ENCODE assay signal across 8 mouse cellular contexts in the genomic region with DNA sequence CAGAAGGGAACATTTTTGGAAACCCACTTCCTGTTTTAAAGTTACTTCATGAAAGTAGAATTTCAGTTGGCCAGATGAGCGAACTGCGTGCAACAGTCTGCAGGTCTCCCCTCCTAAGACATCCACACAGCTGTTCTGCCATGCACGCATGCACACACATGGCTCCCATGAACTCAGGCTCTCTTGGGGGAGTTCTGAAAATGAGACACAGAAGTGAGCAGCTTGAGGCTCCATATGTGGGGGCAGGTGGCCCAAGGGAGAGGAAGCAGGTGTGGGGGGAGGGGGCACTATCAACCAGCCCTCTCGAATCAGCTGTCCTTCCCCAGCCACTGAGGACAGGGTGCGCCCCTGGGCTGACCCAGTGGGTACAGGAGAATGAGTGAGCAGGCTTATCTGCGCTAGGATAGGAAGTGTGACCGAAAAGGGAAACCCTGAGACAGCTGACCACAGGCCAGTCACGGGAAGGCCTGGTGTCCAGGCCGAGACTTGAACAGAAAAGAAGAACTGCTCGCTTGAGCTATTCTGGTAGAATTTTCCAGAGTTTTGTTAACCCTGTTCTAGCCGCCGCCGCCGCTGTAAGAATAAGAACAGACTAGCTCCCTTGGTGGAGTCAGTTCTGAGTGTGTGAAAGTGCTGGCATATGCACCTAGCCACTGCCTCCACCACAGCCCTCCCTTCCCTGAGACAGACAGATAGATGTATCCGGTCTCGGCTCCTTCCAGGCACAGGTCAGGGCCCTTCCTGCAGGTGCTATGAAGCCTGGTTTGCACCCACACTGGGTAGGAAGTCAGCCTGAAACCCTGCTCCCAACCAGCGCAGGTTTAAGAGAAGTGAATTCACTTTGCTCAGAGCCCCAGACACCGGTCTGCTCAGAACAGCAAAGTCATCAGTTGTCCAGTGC. TPM values are rescaled to one million over a fixed set of nuclear protein-coding genes. Genes with fewer than 3 reads are reported as not detected.
DNase-seq lines count a peak whose midpoint lies in the region; ATAC-seq and TF ChIP-seq lines count a peak whose summit lies in the region.

No protein-coding gene starts in this region.

- TF ChIP-seq CTCF in liver, postnatal 0 days (IDR thresholded peaks at IDR 0.05; ENCODE audit: low read depth): no peak

- no peaks in the 10 kb centered on the region for H3K36me3 ChIP-seq in embryonic facial prominence, embryonic 11.5 days (replicated peaks; ENCODE audit: control insufficient read depth, insufficient read depth, low read depth, low read length)
- H3K36me3 ChIP-seq in embryonic facial prominence, embryonic 10.5 days (replicated peaks): no peaks in the 10 kb centered on the region
- H3K36me3 ChIP-seq in heart, embryonic 13.5 days: no peaks in the 10 kb centered on the region
- H3K36me3 ChIP-seq in liver, postnatal 0 days (replicated peaks; ENCODE audit: insufficient read depth, low read length): no peaks in the 10 kb centered on the region
- H3K36me3 ChIP-seq in splenic B cell, adult 2 months (ENCODE audit: control insufficient read depth, insufficient read depth, low read length, poor library complexity, severe bottlenecking): no peaks in the 10 kb centered on the region
- H3K36me3 ChIP-seq in midbrain, embryonic 10.5 days: no peaks in the 10 kb centered on the region

- TF ChIP-seq EP300 in liver, postnatal 0 days (IDR thresholded peaks at IDR 0.05; ENCODE audit: low read depth): no peak; the same call in none of the 2 replicates

- WGBS in embryonic facial prominence, embryonic 11.5 days: 78% methylated on average over 18 of the region's 18 CpGs
- 83% methylated on average over 18 of the region's 18 CpGs for WGBS in embryonic facial prominence, embryonic 10.5 days
- WGBS in heart, embryonic 13.5 days: 40% methylated on average over 18 of the region's 18 CpGs
- WGBS in liver, postnatal 0 days (ENCODE audit: insufficient replicate concordance): 31% methylated on average over 18 of the region's 18 CpGs
- WGBS in midbrain, embryonic 10.5 days: 88% methylated on average over 18 of the region's 18 CpGs

- H3K4me3 ChIP-seq in embryonic facial prominence, embryonic 11.5 days (ENCODE audit: low read depth, low read length): no peak overlapping the region
- H3K4me3 ChIP-seq in embryonic facial prominence, embryonic 10.5 days: no peak overlapping the region
- no peak overlapping the region for H3K4me3 ChIP-seq in heart, embryonic 13.5 days
- H3K4me3 ChIP-seq in liver, postnatal 0 days (ENCODE audit: low read depth, low read length): no peak overlapping the region
- no peak overlapping the region for H3K4me3 ChIP-seq in midbrain, embryonic 10.5 days

- no peak overlapping the region for H3K9ac ChIP-seq in embryonic facial prominence, embryonic 11.5 days (replicated peaks; ENCODE audit: low read length)
- H3K9ac ChIP-seq in heart, embryonic 13.5 days: peak overlapping the region; percentile 7; the same call in 1 of the 2 replicates
- H3K9ac ChIP-seq in liver, postnatal 0 days (replicated peaks): peak overlapping the region; percentile 38

- no peak overlapping the region for H3K4me2 ChIP-seq in embryonic facial prominence, embryonic 11.5 days (ENCODE audit: low read depth, low read length)
- peak overlapping the region; percentile 22 for H3K4me2 ChIP-seq in heart, embryonic 13.5 days
- H3K4me2 ChIP-seq in liver, postnatal 0 days (ENCODE audit: low read depth, low read length): peak overlapping the region; percentile 52

- H3K9me3 ChIP-seq in embryonic facial prominence, embryonic 11.5 days (replicated peaks; ENCODE audit: control insufficient read depth, low read length): no peaks in the 10 kb centered on the region
- no peaks in the 10 kb centered on the region for H3K9me3 ChIP-seq in embryonic facial prominence, embryonic 10.5 days
- H3K9me3 ChIP-seq in heart, embryonic 13.5 days: no peaks in the 10 kb centered on the region
- H3K9me3 ChIP-seq in liver, postnatal 0 days (ENCODE audit: low read length): no peaks in the 10 kb centered on the region
- H3K9me3 ChIP-seq in midbrain, embryonic 10.5 days (replicated peaks): no peaks in the 10 kb centered on the region

- H3K27ac ChIP-seq in embryonic facial prominence, embryonic 11.5 days (replicated peaks; ENCODE audit: low read depth, low read length): no peak overlapping the region
- H3K27ac ChIP-seq in embryonic facial prominence, embryonic 10.5 days (replicated peaks): no peak overlapping the region
- peak overlapping the region; percentile 61 for H3K27ac ChIP-seq in heart, embryonic 13.5 days (replicated peaks)
- H3K27ac ChIP-seq in liver, postnatal 0 days (ENCODE audit: low read depth): peak overlapping the region; percentile 76
- no peak overlapping the region; the same call in 1 of the 2 replicates for H3K27ac ChIP-seq in midbrain, embryonic 10.5 days (replicated peaks)

- peak; percentile 65; the same call in 1 of the 2 replicates for ATAC-seq in embryonic facial prominence, embryonic 11.5 days (replicated peaks; ENCODE audit: insufficient number of reproducible peaks, low FRiP score, low TSS enrichment, low read depth)
- ATAC-seq in heart, embryonic 13.5 days (ENCODE audit: extremely low read depth, insufficient number of reproducible peaks, low FRiP score, low TSS enrichment): peak; percentile 53; the same call in 1 of the 2 replicates
- ATAC-seq in liver, postnatal 0 days: peak; percentile 77

- no peaks in the 10 kb centered on the region for H3K27me3 ChIP-seq in embryonic facial prominence, embryonic 11.5 days (ENCODE audit: control insufficient read depth, insufficient read depth, low read length)
- no peaks in the 10 kb centered on the region for H3K27me3 ChIP-seq in embryonic facial prominence, embryonic 10.5 days (replicated peaks; ENCODE audit: low read depth, poor library complexity, severe bottlenecking)
- no peaks in the 10 kb centered on the region for H3K27me3 ChIP-seq in heart, embryonic 13.5 days (replicated peaks)
- H3K27me3 ChIP-seq in liver, postnatal 0 days (ENCODE audit: insufficient read depth, low read length): no peaks in the 10 kb centered on the region
- no peaks in the 10 kb centered on the region for H3K27me3 ChIP-seq in splenic B cell, adult 2 months (ENCODE audit: control insufficient read depth, insufficient read depth, low read length, poor library complexity, severe bottlenecking)
- no peaks in the 10 kb centered on the region for H3K27me3 ChIP-seq in midbrain, embryonic 10.5 days (ENCODE audit: low read depth, poor library complexity, severe bottlenecking)

- no peak for DNase-seq in embryonic facial prominence, embryonic 11.5 days (ENCODE audit: low spot score)
- DNase-seq in embryonic facial prominence, embryonic 10.5 days (ENCODE audit: low spot score): no peak
- DNase-seq in CD8-positive naive resting alpha-beta T cell, adult 2 months (ENCODE audit: low read depth in 2 of 2, low spot score in 2 of 2): peak; percentile 62 to 71
- DNase-seq in liver, postnatal 0 days: peak; percentile 72
- DNase-seq in splenic B cell, adult 2 months (ENCODE audit: low read depth, low spot score): peak; percentile 81
- DNase-seq in adipocyte (ENCODE audit: low spot score): no peak
- no peak for DNase-seq in midbrain, embryonic 10.5 days (ENCODE audit: low spot score)

- no peaks in the 10 kb centered on the region; the same call in 1 of the 2 replicates for H3K4me1 ChIP-seq in embryonic facial prominence, embryonic 11.5 days (ENCODE audit: control insufficient read depth, insufficient read depth, low read length)
- peaks cover 46% of the 10 kb centered on the region for H3K4me1 ChIP-seq in embryonic facial prominence, embryonic 10.5 days
- H3K4me1 ChIP-seq in heart, embryonic 13.5 days: peaks cover 56% of the 10 kb centered on the region
- H3K4me1 ChIP-seq in liver, postnatal 0 days (ENCODE audit: insufficient read depth): peaks cover 43% of the 10 kb centered on the region
- H3K4me1 ChIP-seq in midbrain, embryonic 10.5 days: peaks cover 24% of the 10 kb centered on the region

RNA-seq across cellular contexts. Expression of gene Rgs10, which starts 26.2 kb away (rescaled TPM):
- 15.0 and 16.7 TPM in 2 replicates for polyA plus RNA-seq in embryonic facial prominence, embryonic 11.5 days (2014; fragmentation: Nextera tagmentation; extraction: Ambion mirVana)
- polyA plus RNA-seq in embryonic facial prominence, embryonic 10.5 days (2016; fragmentation: Nextera tagmentation; extraction: Ambion mirVana): 4.1 and 8.2 TPM in 2 replicates
- 12.3 and 13.0 TPM in 2 replicates for polyA plus RNA-seq in heart, embryonic 13.5 days (2015; fragmentation: Nextera tagmentation; extraction: Ambion mirVana)
- 31.7 and 32.3 TPM in 2 replicates for polyA plus RNA-seq in liver, postnatal 0 days (2015; fragmentation: Nextera tagmentation; extraction: Ambion mirVana)
- 6.0 and 6.4 TPM in 2 replicates for polyA plus RNA-seq in midbrain, embryonic 10.5 days (2016; fragmentation: Nextera tagmentation; extraction: Ambion mirVana)

Comparison
In these comparisons a context has a peak if more than half of its experiments do, and no peak if none do; other contexts are left out.
1. DNase-seq: peak in CD8-positive naive resting alpha-beta T cell, adult 2 months (2 of 2), liver, postnatal 0 days (single experiment) and splenic B cell, adult 2 months (single experiment); none in embryonic facial prominence, embryonic 11.5 days (single experiment), embryonic facial prominence, embryonic 10.5 days (single experiment), adipocyte (single experiment) and midbrain, embryonic 10.5 days (single experiment).
2. H3K27ac ChIP-seq: peak in heart, embryonic 13.5 days (single experiment) and liver, postnatal 0 days (single experiment); none in embryonic facial prominence, embryonic 11.5 days (single experiment), embryonic facial prominence, embryonic 10.5 days (single experiment) and midbrain, embryonic 10.5 days (single experiment).
3. Peak in every context shown above with its lines, with median percentiles within 50 percentile points of each other: ATAC-seq.